Mouse (Mus musculus) E14TG2a.4 (cell line): ENCODE measurements around the gene Bpifa5.
A peak's percentile ranks its signal among the peaks of the same experiment; 100 is the strongest.

Source experiments
- H3K27me3 ChIP-seq: 2 replicates; pipeline ENCODE4 v1.6.1; 2014; ENCODE audit warnings: low read length, control low read depth; ENCODE audit not compliant: insufficient read depth
- H3K36me3 ChIP-seq: 2 replicates; pipeline ENCODE4 v1.6.1; 2014; ENCODE audit warnings: low read length, control low read depth; ENCODE audit not compliant: insufficient read depth
- H3K4me1 ChIP-seq: replicated peaks from 2 replicates; pipeline ENCODE4 v1.6.1; 2014; ENCODE audit warnings: low read depth, low read length, control low read depth
- H3K4me3 ChIP-seq: replicated peaks from 2 replicates; pipeline ENCODE4 v1.5.1; 2014; ENCODE audit warnings: mild to moderate bottlenecking, low read length
- H3K9me3 ChIP-seq: 2 replicates; pipeline ENCODE4 v1.6.1; 2014; ENCODE audit warnings: low read length, control low read depth
- CTCF ChIP-seq: conservative IDR thresholded peaks from 2 replicates; pipeline ENCODE4 v1.5.1; 2014; ENCODE audit warnings: low read length
- NANOG ChIP-seq: IDR thresholded peaks from 2 replicates; pipeline ENCODE4 v1.6.1; 2014; ENCODE audit warnings: borderline replicate concordance, low read length, mixed read lengths
- POU5F1 ChIP-seq: IDR thresholded peaks from 2 replicates; pipeline ENCODE4 v1.6.1; 2014; ENCODE audit warnings: low read length, borderline replicate concordance

Gene Bpifa5

DNA sequence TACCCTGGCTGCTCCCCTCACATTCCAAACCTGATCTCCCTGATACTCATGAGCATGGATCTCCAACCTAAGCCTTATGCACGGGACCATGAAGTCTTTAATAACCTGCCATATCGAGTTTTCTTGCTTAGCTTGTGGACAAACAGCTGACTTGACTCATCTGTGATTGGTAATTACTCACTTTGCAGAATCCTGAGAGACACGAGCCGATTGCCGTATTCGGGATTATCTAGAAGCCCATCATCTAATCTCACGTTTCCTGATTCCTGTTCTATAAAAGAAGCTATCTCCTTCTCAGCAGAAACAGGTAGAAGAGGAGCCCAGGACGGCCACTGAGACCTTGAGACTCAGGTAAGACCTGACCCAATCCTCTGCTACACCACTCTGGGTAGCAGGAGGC lies at the start of gene Bpifa5:
Gene Bpifa5, plus strand, starts transcription at position 301 of the 400 bp plus-strand sequence.
- Histone ChIP-seq H3K27me3 (no peaks in the 10 kb centered on the region), H3K4me1 (no peaks in the 10 kb centered on the region)
- TF ChIP-seq CTCF (no peak), NANOG (no peak)

GRCm38 (mm10) chr2:154117381-154117780 lies 45.0 kb upstream of the Bpifa5 start:
- H3K4me3 ChIP-seq = no peak overlapping the region
- no peaks in the 10 kb centered on the region for H3K36me3 ChIP-seq
- no peaks in the 10 kb centered on the region for H3K27me3 ChIP-seq
- H3K4me1 ChIP-seq = no peaks in the 10 kb centered on the region
- TF ChIP-seq POU5F1 (no peak), CTCF (no peak), NANOG (no peak)
- no peaks in the 10 kb centered on the region for H3K9me3 ChIP-seq

More for the DNA sequence above, at the start of gene Bpifa5:
- Histone ChIP-seq H3K36me3 (no peaks in the 10 kb centered on the region), H3K4me3 (no peak within 1 kb of the TSS), H3K9me3 (no peaks in the 10 kb centered on the region)

- Histone ChIP-seq H3K4me1 (no peaks in the 10 kb centered on the region), H3K36me3 (no peaks in the 10 kb centered on the region), H3K27me3 (no peaks in the 10 kb centered on the region), H3K4me3 (no peak within 1 kb of the TSS), H3K9me3 (no peaks in the 10 kb centered on the region)
- TF ChIP-seq NANOG (no peak), CTCF (no peak), POU5F1 (no peak)
Measured at GRCm38 (mm10) chr2:154130120-154130519, 32.3 kb upstream of the Bpifa5 start, which contains the start of gene Bpifa3. Gene Bpifa3 (plus strand): TSS chr2:154130336.

- Histone ChIP-seq H3K27me3 (no peaks in the 10 kb centered on the region), H3K36me3 (no peaks in the 10 kb centered on the region), H3K9me3 (no peaks in the 10 kb centered on the region), H3K4me1 (no peaks in the 10 kb centered on the region), H3K4me3 (no peak within 1 kb of the TSS)
- TF ChIP-seq NANOG = no peak
- no peak for TF ChIP-seq POU5F1
- no peak for TF ChIP-seq CTCF
Measured at GRCm38 (mm10) chr2:154142580-154142979, 19.8 kb upstream of the Bpifa5 start, which contains the start of gene Bpifa1. Gene Bpifa1 (plus strand): TSS chr2:154142880.

DNA sequence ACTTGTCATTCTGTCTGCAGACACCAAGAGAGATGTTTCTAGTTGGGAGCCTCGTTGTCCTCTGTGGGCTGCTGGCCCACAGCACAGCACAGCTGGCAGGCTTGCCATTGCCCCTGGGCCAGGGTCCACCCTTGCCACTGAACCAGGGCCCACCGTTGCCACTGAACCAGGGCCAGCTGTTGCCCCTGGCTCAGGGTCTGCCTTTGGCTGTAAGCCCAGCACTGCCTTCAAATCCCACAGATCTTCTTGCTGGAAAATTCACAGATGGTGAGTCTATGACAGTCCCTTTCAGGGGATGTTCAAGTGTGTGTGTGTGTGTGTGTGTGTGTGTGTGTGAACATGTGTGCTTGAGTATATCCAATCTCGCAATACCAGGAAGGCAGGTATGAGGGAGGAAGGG lies 18.7 kb upstream of the Bpifa5 start:
- Histone ChIP-seq H3K9me3 (no peaks in the 10 kb centered on the region), H3K4me3 (no peak overlapping the region), H3K36me3 (no peaks in the 10 kb centered on the region), H3K27me3 (no peaks in the 10 kb centered on the region), H3K4me1 (no peaks in the 10 kb centered on the region)
- TF ChIP-seq CTCF (no peak), POU5F1 (no peak), NANOG (no peak)

- Histone ChIP-seq H3K4me3 (no peak overlapping the region), H3K9me3 (no peaks in the 10 kb centered on the region), H3K4me1 (no peaks in the 10 kb centered on the region), H3K27me3 (no peaks in the 10 kb centered on the region), H3K36me3 (no peaks in the 10 kb centered on the region)
- TF ChIP-seq NANOG (no peak), CTCF (no peak), POU5F1 (no peak)
Measured at GRCm38 (mm10) chr2:154147496-154147895, 14.9 kb upstream of the Bpifa5 start.

- Histone ChIP-seq H3K4me1 (no peaks in the 10 kb centered on the region), H3K4me3 (no peak overlapping the region), H3K9me3 (no peaks in the 10 kb centered on the region), H3K27me3 (no peaks in the 10 kb centered on the region), H3K36me3 (no peaks in the 10 kb centered on the region)
- TF ChIP-seq CTCF (peak; percentile 70), POU5F1 (no peak), NANOG (no peak)
Measured at GRCm38 (mm10) chr2:154158433-154158832, 4.0 kb upstream of the Bpifa5 start.

DNA sequence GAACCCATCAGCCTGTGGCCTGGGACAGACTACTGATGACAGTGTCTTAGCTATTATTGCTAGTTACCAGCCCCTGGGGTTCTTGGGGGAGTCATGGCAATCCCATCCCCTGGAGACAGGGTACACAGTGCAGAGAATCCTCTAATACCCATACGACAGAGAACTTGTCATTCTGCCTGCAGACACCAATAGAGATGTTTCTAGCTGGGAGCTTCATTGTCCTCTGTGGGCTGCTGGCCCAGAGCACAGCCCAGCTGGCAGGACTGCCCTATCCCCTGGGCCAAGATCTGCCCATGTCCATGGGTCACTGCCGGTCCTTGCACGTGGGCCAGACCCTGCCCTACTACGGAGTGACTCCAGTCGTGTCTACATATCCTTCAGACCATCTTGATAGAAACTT lies 899 bp downstream of the Bpifa5 start:
- Histone ChIP-seq H3K4me1 (no peaks in the 10 kb centered on the region), H3K9me3 (no peaks in the 10 kb centered on the region), H3K36me3 (no peaks in the 10 kb centered on the region), H3K4me3 (no peak overlapping the region), H3K27me3 (no peaks in the 10 kb centered on the region)
- TF ChIP-seq POU5F1 (no peak), CTCF (no peak), NANOG (no peak)

DNA sequence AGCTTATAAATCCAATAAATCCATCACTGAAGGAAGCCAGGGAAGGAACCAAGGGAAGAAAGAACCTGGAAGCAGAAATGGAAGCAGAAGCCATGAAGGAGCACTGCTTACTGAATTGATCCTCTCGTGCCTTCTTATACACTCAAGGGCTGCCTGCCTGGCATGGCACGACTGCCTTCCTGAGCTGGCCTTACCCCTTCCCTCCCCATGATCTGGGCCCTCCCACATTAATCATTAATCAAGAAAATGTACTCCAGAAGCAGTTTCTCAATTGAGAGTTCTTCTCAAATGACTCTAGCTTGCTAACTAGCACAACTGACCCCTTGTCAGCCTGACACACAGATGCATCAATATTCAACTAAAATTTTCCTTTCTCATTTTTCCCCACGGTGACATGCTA lies 6.8 kb downstream of the Bpifa5 start:
- no peak for TF ChIP-seq CTCF
- no peak for TF ChIP-seq NANOG
- no peak for TF ChIP-seq POU5F1
- Histone ChIP-seq H3K9me3 (peaks cover 19% of the 10 kb centered on the region), H3K4me3 (no peak overlapping the region), H3K4me1 (peaks cover 7% of the 10 kb centered on the region), H3K27me3 (no peaks in the 10 kb centered on the region), H3K36me3 (no peaks in the 10 kb centered on the region)
